Mouse (Mus musculus) central nervous system, embryonic 11.5 days (tissue): ENCODE data around the gene Bmf. TPM values are rescaled to one million over a fixed set of nuclear protein-coding genes. Genes with fewer than 3 reads are reported as not detected.

Source experiments
- polyA plus RNA-seq: library from polyadenylated mRNA; depleted of rRNA; stranded (reverse); fragments of >200 nt; gene quantifications from 2 replicates; pipeline ENCODE4 v1.2.3, GENCODE M21; 2012; rRNA removed

Bmf gene
- polyA plus RNA-seq, result 10.3 and 20.1 TPM in 2 replicates

DNA sequence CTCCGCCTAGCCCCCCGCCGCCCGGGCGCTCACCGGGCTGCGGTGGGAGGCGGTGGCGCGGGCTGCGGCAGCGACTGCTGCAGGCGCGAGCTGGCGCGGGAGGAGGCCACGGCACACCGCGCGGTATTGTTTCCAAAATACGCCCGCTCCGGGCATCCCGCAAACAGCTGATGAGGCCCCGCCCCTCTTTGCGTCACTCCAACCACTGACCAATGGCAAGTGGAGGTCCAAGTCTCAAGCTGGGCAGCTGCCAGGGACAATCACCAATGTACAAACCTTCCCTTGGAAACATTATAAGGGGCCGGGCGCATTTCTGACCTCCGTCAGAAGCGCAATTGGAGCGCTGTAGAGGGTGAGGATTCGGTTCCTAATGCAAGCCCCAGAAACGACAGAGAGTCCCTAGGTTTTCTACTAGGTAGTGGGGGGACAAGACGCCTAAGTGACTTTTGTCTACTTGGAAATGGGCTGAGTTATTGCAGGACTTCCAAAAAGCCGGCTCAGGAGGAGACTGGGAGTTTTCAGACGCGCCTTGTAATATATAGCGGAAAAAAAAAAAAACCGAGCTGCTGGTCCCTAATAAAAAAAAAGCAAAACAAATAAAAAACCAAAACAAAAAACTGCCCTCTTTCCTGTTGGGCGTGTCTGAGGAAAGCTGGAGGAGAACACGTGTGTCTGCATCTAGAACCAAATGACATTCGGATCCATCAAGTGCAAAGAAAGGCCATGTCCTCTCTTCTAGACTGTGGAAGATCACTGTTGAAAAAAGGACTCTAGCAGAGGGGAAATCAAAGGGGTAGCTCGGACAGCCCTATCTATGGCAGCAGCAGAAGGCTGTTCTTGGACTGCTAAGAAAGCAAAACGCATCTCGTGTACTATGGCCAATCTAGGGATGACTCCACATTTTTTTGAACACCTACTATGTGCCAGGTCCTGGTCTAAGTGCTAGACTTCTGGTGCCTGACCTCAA lies at the start of gene Bmf:
Bmf (minus strand) TSS at position 181 of the 967 bp plus-strand sequence.

DNA sequence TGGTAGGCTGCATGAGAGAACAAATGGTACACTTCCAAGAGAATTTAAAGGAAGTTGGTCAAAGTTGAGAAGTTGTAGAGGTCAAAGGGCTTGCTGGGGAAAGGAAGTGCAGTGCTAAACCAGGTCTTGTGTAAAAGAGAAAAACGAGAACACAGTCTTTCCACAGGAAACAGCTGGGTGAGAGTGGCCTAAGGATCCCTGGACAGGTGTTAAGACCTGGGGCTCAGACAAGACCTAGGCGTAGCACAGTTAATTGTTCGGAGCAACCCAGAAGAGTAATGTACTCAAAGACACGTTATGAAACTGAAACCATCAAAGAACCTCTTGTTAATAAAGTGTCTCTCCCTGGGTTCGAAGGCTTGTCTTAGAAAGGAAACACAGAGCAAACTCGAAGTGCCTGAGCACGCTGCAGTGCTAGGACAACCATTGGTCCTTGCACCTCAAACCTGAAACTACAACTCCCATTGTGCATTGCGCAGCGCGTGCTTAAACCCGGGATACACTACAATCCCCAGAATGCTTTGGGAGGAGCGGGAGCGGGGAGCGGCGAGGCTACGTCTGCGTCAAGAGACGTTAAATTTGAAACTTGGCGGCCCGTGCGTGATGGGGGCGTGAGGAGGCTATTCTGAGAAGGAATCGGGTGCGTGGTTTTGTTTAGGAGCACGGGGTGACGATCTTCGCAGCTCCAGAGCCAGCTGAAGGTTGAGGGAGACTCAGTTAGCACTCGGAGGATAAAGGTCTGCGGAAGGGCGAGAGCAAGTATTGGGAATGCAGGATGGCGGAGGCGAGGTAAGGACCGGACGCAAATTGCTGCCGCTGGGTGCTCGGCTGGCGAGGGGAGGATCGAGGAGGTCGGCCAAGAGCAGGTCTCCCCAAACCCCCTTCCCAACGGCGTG lies 48.4 kb upstream of the Bmf start, which contains the start of gene Bub1b:
Bub1b (plus strand) TSS at position 539 of the 896 bp plus-strand sequence.

DNA sequence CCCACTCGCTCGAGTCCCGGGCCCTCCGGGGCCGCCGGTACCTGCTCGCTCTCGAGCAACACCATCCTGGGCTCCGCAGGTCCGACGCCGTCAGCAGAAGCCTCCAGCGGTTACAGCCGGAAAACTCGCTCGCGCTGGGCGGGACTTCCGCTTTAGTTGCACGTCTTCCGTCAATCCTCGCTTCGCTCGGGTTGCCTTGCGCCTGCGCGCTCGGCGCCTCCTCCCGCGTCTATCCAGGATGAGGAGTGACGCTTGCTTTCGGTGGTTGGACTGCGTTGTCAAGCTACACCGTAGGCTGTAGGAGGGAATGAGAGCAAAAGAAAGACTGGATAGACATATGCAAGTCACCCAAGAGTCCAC lies 70.0 kb downstream of the Bmf start, which contains the start of gene Srp14:
Srp14 (minus strand) TSS at position 162 of the 360 bp plus-strand sequence.

Other genes starting within 250 kb of the Bmf start
- gene Gpr176, start 176.3 kb downstream of the Bmf start, polyA plus RNA-seq, result 0.11 and 0.25 TPM in 2 replicates
- 16.1 and 21.0 TPM in 2 replicates for gene Eif2ak4, start 161.1 kb downstream of the Bmf start, polyA plus RNA-seq
- 199 and 288 TPM in 2 replicates for gene Srp14, start 70.0 kb downstream of the Bmf start, polyA plus RNA-seq
- 83.1 and 95.2 TPM in 2 replicates for gene Bub1b, start 48.5 kb upstream of the Bmf start, polyA plus RNA-seq
- 1.4 TPM in 2 replicates for gene Pak6, start 113.6 kb upstream of the Bmf start, polyA plus RNA-seq
- gene Ankrd63, start 154.3 kb upstream of the Bmf start, polyA plus RNA-seq, result 0.05 TPM in 1 of 2 replicates, not detected in the other
- gene Plcb2, start 178.8 kb upstream of the Bmf start, polyA plus RNA-seq, result 1.4 and 1.9 TPM in 2 replicates
- 10.9 and 11.3 TPM in 2 replicates for gene Inafm2, start 196.1 kb upstream of the Bmf start, polyA plus RNA-seq
- gene Ccdc9b, start 213.0 kb upstream of the Bmf start, polyA plus RNA-seq, result 2.1 TPM in 2 replicates
- gene Phgr1, start 223.1 kb upstream of the Bmf start, polyA plus RNA-seq, result 0.14 TPM in 1 of 2 replicates, not detected in the other
- gene Disp2, start 230.0 kb upstream of the Bmf start, polyA plus RNA-seq, result 10.1 and 11.3 TPM in 2 replicates